Mouse (Mus musculus): Measurements from ENCODE around the gene Kif2a. TPM values are rescaled to one million over a fixed set of nuclear protein-coding genes. Genes with fewer than 3 reads are reported as not detected.

Kif2a gene
- 62.8 and 63.2 TPM in 2 replicates for polyA plus RNA-seq (2012; rRNA removed)

DNA sequence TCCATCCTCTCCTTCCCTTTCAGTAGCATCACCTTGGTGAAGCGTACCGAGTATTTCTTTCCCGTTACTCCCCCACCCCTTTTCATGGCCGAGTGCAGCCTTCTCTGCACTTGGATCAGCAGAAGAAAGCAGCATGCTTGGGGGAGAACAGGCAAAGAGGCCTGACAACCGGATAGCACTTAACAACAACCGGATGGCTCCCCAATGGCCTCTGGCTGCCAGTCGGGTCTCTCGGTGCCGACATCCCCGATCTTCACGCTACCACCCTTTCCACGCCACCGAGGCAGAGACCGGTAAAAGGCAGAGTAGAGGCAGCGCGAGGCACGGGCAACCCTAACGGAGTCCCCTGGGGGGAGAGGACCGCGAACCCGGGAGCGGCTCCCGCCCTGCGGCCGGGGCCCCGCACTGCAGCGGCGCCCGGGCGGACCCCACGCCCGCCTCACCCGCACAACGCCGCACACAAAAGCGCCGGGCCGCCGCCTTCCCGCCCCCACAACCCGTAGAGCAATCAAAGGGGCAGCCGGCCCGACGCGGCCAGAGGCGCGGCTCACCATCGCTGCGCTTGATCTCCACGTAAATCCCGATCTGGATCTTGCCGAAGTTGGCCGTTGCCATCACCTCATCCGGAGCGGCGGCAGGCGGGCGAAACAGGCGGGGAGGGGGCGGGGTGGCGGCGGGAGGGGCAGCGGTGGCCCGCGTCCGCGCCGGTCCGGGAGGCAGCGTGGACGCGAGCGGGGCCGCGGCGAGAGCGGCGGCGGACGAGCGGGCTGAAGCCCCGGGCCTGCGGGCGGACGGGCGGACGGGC lies at the start of gene Kif2a:
Gene Kif2a, minus strand, starts transcription at position 666 of the 805 bp plus-strand sequence.
- DNase-seq (ENCODE audit: extremely low spot score in 1 of 2, low spot score in 1 of 2), result peak; percentile 8 to 45

DNA sequence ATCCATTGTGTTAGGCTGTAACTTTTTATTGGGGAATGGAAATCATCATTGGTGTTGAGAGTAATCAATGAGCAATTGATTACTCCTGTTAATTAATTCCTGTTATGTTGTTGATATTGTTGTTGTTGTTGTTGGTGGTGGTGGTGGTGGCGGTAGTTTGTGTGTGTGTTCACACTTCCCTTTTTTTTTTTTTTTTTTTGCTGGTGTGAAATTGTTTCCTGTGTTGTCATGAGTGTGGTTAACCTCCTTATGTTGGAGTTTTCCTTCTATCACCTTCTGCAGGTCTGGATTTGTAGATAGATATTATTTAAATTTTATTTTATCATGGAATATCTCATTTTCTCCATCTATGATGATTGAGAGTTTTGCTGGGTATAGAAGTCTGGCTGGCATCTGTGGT lies 47.1 kb upstream of the Kif2a start:
- DNase-seq (ENCODE audit: extremely low spot score in 1 of 2, low spot score in 1 of 2), result no peak

DNA sequence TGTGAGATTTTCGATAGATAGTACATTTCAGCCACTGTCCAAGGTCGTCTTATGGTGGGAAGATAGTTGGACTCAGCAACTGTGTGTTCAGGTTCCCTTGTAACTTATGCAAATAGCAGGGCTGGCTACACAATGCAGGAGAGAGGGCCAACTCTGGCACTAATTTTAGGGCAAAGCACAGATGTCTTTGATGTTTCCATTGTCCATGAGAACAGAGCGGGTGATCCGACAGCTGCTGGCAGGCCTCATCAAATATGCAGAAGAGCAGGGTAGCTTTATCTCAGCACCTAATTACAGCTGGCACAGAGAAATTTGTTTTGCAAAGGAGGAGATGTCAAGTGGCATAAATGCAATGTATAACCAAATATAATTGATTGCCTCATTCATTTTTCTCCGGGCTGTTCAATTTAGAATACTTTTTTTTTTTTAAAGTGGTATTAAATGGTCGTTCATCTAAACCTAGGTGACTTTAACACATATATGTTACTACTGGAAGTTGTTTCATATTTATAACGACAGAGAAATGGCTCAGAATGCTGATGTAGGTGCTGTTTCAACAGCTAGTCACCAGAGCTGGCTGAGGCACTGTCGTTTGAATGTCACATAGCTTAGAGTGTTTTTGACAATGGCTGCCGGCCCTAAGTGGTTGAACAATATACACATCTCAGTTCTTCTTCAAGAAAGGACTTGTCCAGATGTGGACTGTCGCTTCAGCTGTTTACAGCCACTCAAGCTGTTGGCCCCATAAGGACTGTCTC lies 43.4 kb upstream of the Kif2a start:
- no peak for DNase-seq (ENCODE audit: extremely low spot score in 1 of 2, low spot score in 1 of 2)

DNA sequence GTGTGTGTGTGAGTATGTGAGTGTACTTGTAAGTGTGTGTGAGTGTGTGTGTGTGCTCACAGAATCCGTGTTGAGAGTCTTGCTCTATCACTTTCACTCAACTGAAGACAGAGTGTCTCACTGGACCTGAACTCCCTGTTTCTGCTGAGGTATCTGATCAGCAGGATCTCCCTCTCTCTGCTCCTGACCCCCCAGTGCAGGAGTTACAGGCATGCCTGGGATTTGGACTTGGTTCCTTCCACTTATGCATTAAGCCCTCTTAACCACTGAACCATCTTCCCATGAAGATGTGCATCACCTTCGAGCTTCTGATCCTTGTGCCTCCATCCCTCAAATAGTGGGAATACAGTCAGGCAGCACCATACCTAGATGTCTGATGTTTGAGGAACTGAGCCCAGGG lies 42.3 kb upstream of the Kif2a start:
- DNase-seq (ENCODE audit: extremely low spot score in 1 of 2, low spot score in 1 of 2), result no peak

DNA sequence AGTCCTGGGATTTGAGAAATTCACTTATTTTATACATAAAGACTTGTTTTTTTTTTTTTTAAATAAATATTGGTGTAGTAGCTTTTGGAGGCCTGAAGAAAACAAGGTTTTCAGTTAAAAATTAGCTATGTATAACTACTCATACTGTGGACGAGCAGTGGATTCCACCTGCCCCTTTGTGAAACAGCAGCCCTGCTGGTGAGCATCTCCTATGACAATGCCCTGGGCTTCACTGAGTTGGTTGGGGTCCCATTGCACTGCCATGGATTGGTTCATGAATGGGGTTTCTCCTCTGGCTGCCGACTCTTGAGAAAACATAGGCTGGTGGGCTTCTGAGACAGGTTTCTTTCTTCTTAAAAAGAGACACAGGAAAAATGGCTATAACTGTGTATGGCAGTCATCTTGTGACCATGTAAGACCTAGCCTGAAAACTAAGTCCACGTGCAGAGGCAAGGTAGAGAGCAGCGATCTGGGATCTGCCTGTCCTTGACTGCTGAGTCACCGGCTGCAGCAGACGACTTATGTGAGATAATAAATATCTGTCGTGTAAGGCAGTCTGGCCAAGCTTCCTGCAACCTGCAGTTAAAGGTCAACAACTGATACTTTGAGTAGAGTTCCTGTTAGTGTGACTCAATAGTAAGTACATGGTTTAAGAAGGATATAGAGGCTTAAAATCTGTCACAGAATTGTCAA lies 41.3 kb upstream of the Kif2a start:
- DNase-seq (ENCODE audit: extremely low spot score in 1 of 2, low spot score in 1 of 2), result no peak

DNA sequence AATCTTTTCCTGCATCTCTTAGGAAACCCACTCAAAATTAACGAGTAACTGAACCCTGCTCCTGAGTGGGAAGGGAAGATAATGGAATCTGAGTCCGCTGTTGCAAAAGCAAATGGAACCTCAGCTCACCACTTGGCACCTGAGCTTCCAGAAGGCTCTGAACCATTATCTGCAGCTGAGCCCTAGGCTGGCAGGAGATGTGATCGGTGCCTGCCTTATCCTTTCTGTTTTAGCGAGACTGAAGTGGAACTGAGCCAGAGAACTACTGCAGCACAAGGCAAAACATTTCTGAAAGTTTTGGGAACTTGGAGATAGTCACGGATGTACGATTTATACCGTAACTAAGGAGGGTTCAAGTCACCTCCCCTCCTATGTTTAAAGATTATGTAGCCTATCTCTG lies 38.2 kb upstream of the Kif2a start:
- no peak for DNase-seq (ENCODE audit: extremely low spot score in 1 of 2, low spot score in 1 of 2)

DNA sequence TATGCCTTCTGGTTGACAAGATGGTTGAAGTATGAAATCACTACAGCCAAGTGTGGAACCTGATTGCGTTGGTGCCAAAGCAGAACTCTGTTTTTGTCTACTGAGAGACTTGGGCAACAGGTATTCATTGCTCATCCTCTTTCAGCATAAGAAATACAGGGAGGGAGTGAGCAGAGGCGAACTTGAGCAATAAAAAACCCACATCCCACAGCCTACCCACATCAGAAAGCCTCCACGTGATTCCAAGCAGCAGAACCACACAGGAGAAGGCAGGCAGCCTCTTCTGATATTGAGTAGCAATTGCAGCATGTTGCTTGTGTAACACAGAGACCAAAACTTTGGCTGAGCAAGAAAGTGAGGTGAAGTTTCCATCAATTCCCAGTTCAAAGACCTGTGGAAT lies 37.5 kb upstream of the Kif2a start:
- DNase-seq (ENCODE audit: extremely low spot score in 1 of 2, low spot score in 1 of 2), result peak in 1 of 2 experiments; percentile 16

DNA sequence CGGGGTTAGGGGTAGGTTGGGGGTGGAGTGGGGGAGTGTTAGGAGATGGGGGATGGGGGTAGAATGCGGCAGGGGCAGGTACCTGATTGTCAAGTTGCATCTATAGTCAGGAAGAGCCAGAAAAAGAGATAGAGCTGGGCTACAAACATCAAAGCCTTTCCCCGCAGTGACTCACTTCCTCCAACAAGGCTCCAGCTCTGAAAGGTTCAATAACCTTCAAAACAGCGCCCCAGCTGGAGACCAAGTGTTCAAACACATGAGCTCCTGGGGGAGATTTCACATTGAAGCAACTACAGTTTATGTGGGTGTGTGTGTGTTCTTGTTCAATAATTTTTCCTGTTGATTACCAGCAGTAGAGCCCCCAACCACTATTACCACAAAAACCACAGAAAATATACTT lies 34.4 kb upstream of the Kif2a start:
- no peak for DNase-seq (ENCODE audit: extremely low spot score in 1 of 2, low spot score in 1 of 2)

DNA sequence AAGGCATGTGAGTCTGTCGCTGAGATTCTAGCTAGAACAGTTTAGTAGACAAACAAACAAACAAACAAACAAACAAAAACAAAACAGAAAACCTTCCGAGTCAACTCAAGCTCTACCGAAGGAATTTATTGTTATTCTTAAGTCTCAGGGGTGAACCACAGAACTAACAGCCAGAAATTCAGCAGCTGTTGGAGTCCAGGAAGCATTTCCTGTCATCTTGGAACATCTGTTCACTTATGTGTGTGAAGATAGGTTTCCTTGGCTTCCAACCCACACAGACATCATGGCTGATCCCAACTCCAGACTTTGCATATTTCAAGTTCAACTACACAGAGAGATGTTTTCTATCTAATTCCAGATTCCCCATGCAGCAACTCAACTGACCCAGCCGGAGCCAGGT lies 32.6 kb upstream of the Kif2a start:
- no peak for DNase-seq (ENCODE audit: extremely low spot score in 1 of 2, low spot score in 1 of 2)

DNA sequence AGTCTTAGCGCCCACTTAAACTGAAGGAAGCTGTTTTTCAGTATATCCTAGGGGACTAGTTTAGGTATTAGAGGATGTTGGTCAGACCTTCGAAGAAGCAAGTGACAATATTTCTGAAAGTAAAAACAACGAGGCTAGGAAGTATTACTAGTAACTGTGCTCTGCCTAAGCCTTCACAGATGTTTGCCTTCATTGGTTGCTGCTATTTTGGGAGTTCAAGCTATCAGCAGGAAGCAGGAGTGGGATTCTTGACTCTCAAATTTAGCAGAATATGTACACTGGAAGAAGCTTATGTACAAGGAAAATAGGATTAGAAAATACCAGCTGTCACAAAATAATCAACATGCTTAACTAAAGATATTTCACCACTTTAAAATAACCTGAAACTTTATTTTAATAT lies 29.4 kb upstream of the Kif2a start:
- DNase-seq (ENCODE audit: extremely low spot score in 1 of 2, low spot score in 1 of 2), result no peak

DNA sequence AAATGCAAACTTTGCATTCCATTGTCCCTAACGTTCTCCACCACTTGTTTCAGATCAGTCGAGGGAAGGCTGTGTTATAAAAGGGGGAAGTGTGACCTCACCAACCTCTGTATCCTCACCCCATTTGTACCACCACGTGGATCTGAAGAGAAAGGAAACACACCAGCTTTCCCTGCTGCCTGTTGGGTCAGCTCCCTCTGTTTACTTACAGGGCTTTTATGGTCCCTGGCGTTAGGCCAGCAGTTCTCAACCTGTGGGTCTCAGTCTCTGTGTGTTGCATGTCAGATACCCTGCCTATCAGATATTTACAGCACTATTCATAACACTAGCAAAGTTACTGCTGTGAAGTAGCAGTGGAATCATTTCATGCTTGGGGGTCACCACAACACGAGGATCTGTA lies 22.3 kb upstream of the Kif2a start:
- no peak for DNase-seq (ENCODE audit: extremely low spot score in 1 of 2, low spot score in 1 of 2)

DNA sequence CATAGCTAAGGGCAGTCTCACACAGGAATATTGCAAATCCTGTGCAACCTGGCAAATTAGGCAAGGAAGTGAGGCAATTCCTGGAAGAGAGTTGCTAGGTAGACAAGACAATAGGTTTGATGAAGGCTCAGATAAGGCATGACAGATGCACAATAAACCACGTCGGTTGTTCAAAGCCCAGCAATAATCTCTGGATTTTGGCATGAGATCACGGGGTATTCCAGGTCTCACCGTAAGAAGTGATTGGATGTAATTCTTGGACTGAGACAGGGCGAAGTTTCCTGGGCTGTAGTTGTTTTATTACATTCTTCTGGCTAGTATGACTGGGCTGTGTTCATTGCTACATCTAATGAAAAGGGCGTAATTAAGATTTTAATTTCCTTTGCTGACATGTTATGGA lies 20.6 kb upstream of the Kif2a start:
- no peak for DNase-seq (ENCODE audit: extremely low spot score in 1 of 2, low spot score in 1 of 2)

DNA sequence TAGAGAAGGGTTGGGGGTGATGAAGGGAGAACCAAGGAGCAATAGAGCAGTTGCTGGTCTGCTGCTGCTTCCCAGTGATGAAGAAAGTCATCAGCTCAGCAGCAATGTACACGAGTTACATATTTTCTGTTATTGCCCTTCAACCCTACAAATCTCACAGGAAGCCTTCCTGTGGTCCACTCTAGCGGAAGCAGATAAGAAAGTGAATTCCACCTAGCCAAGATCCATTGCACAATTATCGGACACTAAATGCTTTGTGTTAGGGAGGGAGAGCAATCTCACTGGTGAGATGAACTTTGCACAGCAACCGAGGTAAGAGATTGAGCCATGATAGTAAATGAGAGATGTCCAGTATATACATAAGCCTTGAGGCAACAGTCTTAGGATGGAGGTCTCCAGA lies 17.6 kb upstream of the Kif2a start:
- no peak for DNase-seq (ENCODE audit: extremely low spot score in 1 of 2, low spot score in 1 of 2)

DNA sequence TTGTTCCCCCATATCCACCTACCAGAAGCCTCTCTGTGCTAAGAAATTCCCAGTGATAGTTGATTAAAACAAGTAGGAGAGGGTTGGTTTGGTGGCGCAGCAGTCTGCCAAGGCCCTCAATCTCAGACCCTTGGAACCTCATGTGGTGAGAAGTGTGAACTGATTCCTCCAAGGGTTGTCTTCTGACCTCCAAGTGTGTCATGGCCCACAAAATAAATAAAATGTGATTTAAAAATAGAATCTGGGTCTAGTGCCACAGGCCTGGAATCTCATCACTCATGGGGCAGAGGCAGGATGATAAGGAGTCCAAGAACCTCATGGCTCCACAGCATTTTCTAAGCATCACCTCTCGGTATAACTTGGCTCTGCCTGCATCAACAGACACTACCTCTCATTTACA lies 16.4 kb upstream of the Kif2a start:
- no peak for DNase-seq (ENCODE audit: extremely low spot score in 1 of 2, low spot score in 1 of 2)

DNA sequence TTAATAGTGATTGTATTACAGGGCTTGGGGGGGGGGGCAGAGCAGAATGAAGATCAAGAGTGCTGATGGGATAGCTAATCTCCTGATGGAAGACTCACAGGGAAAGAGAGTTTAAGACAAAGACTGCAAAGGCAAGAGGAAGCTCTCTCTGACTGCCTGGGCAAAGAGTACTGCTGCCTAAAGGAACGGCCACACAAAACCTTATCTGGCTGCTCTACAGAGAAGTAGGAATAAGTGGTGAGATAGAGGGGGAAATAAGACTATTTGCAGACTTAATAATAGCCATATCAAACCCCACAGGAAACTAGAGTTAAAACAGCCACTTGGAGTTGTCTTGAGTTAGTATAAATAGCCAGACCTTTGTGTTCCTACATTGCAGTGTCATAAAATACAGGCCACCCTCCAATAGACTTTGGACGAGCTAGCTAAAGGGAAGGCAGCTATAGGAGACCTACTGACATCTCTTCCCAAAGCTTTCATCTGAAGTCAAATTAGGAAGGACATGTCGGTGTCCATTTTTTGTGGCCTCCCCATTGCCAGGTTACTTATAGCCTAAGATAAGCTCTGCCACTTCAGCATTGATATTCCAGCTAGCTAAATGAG lies 13.7 kb upstream of the Kif2a start:
- no peak for DNase-seq (ENCODE audit: extremely low spot score in 1 of 2, low spot score in 1 of 2)

DNA sequence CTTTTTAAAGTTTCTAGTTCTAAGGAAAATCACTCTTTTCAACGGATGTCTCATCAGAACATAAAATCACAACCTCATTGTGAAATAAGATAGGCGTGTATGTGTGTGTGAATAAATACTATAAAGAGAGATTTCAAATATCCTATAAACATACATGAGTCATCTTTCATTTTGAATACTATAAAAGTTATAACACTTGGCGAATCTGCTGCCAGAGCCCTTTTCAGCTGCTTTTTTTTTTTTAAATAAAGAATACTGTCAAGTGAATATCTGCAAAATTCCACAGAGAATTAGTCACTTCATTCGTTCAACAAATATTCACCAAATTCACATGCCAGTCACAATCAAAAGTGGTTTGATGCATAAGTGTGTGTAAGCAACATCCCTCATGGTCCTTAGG lies 13.2 kb upstream of the Kif2a start:
- no peak for DNase-seq (ENCODE audit: extremely low spot score in 1 of 2, low spot score in 1 of 2)

DNA sequence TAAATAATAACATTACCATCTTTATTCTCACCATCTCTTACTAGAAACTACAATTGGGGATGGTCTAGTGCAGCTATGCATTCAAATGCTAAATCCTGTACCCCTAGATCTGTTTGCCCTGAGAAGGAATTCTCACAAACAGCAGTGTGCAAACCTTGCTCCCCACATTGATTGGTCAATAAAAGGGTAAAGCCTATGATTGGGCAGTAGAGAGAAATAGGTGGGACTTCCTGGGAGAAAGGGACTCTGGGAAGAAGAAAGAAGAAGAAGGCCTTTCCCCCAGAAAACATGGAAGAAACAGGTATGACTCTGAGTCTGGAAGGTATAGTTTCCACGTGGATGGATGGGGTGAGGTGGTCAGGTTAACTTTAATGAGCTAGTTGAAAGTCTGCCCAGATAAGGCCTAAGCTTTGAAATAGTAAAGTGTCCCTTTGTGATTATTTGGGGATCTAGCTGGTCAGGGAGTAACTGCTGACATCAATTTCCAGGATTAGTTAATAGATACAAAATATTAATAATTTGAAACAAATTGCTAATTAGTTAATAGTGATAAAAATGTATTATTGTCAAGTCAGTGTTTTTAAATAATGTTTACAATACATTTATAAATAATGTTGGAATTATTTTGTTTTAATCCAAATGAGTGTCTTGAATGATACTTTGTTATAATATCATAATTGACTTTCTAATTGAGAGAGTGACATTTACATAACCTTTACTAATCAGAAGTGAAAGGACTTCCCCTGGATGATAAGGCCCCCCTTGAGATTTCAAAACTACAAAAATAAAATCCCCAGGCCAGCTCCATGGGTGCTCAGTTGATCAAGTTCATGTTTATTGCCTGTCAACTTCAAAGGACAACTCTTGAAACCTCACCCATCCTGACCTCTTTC lies 12.3 kb upstream of the Kif2a start:
- DNase-seq (ENCODE audit: extremely low spot score in 1 of 2, low spot score in 1 of 2), result no peak

DNA sequence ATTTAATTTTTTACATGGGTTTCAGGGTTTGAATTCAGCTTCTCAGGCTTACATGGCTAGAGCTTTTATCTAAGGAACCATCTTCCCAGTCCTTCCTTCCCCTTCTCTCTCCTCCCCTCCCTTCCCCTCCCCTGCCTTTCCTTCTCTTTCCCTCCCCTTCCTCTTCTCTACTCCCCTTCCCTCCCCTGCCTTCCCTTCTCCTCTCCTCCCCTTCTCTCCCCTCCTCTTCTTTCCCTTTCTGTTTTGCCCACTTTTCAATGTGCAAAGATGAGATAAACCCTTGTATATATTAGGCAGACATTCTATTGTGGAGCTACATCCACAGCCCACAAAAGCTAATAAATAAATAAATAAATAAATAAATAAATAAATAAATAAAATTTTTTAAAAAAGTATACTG lies 9.3 kb upstream of the Kif2a start:
- DNase-seq (ENCODE audit: extremely low spot score in 1 of 2, low spot score in 1 of 2), result no peak

DNA sequence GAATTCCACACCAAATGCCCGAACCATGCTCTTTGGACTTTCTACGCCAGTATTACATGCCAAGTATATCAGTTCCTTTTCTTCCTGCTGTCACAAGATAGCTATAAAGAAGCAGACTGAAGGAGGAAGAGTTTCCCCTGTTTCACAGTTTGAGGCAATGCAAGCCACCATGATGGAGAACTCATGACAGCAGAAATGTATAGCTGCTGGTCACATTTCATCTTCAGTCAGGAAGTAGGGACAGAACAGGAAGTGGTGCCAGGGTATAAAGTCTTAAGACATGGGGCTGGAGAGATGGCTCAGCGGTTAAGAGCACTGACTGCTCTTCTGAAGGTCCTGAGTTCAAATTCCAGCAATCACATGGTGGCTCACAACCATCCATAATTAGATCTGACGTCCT lies 5.3 kb upstream of the Kif2a start:
- DNase-seq (ENCODE audit: extremely low spot score in 1 of 2, low spot score in 1 of 2), result no peak

DNA sequence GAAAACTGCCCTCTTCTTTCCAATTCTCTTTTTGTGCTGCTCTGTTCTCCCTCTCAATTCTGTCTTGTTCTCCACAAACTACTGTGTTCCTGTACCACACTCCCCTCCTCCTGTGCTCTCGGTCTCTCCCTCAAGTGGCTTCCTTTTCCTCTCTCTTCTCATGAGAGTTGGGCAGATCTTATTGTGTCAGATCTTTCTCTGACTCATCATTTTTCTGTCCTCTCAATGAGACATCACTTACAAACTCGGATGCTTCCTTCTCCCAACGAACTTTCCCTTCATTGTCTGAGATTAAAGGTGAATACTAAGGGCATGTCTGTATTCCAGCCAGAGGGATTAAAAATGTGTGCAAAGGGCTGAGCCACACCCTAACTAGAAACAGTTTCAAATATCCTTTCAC lies 3.7 kb upstream of the Kif2a start:
- DNase-seq (ENCODE audit: extremely low spot score in 1 of 2, low spot score in 1 of 2), result no peak

Data from frontal cortex, adult 2 months (tissue).